Mouse (Mus musculus) embryonic fibroblast, embryonic 13.5 days (primary cell): ENCODE measurements around the gene Hist1h3e.

Experiments
- CTCF ChIP-seq: IDR thresholded peaks from 2 replicates; pipeline ENCODE4 v1.5.1; 2011; ENCODE audit warnings: mild to moderate bottlenecking, control low read depth, low read length, moderate library complexity, borderline replicate concordance; ENCODE audit not compliant: insufficient read depth
- POLR2A ChIP-seq: IDR thresholded peaks from 2 replicates; pipeline ENCODE4 v1.6.1; 2011; ENCODE audit warnings: low read depth, mild to moderate bottlenecking, control low read depth, low read length, moderate library complexity

- TF ChIP-seq CTCF (no peak), POLR2A (peak; percentile 33; the same call in 1 of the 2 replicates)
Observed at GRCm38 (mm10) chr13:23586099-23586939, 24.1 kb upstream of the Hist1h3e start.
